Mouse (Mus musculus): ENCODE results near the gene Zfp784. TPM values are rescaled to one million over a fixed set of nuclear protein-coding genes. Genes with fewer than 3 reads are reported as not detected.

Gene Zfp784
- polyA plus RNA-seq (2014; fragmentation: Illumina TruSeq; extraction: RNeasy Lipid Tissue Mini Kit (QIAGEN cat#74804); ENCODE audit: low read depth, low replicate concordance): 8.3 TPM

DNA sequence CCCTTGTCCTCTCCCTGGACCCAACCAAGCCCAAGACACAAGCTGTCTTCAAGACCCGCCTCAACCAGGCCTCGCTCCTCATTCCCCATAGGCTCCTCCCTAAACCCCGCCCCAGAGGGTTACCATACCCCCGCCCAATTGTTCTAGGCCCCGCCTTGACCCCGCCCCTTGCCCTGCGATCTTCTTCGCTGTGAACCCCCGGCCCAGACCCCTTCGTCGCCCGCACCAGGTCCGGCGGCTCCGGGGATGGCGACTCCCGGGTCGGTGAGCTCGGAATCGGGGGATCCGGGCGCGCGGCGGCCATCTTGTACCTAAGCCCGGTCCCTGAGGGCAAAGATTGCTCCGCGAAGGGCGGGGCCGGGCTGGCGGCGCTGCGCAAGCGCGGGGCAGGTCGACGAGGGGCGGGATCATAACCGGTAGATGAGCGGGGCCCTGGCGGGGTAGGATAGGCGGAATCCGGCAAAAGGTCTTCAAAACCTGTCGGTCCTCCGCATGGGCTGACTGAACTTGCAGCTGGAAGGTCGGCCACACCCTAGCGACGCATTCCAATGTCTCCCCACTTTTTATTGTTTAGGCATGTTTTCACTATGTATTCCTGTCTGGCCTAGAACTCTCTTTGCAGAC, at the start of gene Zfp784:
TSS of gene Zfp784 (minus strand) at position 338 of the 624 bp plus-strand sequence.

DNA sequence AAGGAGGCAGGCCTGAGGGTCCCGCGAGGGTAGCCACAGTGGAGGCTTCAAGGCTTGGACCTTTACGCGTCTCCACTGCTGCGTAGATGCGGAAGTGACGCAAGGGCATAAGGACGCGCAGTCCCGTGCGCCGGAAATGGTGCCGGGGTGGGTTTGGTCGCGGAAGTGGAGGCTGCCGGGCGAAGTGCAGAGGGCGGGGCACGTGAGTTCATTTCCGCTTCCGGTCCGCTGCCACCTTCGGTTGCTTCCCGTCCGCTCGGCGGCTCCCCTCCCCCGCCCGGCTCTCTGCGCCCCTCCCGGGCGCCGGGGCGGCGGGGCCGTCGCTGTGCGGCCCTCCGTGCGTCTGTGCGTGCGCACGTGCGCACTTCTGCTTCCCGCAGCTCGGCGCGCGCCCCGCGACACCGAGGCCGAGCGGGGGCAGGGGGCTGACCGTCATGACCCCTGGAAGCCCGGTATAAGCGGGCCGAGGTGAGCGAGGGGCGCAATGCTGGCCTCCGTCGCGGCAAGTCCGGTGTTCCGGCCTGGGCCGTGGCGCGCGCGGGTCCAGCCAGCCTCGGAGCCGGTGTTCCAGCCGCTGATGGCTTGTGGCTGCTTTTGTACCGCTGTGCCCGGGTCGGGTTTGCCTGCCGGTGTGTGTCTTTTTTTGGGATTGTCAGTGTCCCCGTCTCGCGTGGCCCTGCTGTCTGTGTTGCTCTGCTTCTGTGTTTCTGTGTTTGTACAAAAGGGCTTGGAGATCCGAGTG, 41.9 kb upstream of the Zfp784 start, which contains the start of gene Epn1:
TSS of gene Epn1 (plus strand) at position 226 of the 742 bp plus-strand sequence.

GRCm38 (mm10) chr7:5061774-5062359, 23.6 kb upstream of the Zfp784 start, which contains the start of gene U2af2:
U2af2 (plus strand) TSS chr7:5062143.

DNA sequence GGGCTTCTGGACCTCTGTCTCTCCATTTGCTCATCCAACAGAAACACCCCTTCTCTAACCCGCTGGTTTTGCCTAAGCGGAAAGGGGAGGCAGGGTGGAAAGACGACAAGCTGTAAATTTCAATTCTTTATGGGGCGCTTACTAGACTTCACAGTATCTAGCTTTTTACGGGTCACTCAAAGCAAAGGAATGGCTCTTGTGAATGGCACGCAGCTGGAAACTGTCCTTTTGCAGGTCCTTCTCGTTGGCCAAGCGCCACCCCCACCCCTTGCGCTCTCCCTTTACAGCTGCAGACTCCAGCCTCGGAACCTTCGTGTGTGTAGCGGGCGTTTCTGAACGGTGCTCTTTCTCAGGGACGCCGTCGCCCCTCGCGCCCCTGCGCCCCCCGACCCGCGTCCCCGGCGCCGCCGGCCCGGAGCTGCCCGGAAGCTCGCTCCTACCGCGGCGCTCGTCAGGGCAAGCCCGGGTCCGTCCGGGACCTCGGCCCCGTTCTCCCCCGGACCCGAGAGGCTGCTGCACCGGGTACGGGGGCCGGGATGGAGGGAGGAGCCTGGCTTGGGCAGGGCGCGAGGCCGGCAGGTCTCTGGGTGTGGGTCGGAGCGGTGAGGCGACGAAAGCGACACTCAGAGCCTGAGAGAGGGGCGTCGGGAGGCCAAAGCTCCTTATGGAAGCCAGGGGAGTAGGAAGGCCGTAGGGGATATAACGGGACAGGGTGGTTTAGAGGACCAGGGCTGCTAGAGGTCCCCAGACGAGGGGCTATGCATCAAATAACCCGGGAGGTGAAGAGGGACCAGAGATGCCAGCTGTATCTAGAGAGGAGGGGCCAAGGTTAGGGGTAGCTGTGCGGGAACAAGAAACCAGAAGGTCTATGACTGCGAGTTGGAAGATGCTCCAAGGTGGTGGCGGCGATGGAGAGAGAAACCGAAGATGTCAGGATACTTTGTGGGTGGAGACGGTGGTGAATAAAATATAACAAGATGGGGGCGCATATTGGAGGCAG, 13.2 kb upstream of the Zfp784 start, which contains the start of gene Zfp580:
TSS of gene Zfp580 (plus strand) at position 346 of the 1,000 bp plus-strand sequence.

DNA sequence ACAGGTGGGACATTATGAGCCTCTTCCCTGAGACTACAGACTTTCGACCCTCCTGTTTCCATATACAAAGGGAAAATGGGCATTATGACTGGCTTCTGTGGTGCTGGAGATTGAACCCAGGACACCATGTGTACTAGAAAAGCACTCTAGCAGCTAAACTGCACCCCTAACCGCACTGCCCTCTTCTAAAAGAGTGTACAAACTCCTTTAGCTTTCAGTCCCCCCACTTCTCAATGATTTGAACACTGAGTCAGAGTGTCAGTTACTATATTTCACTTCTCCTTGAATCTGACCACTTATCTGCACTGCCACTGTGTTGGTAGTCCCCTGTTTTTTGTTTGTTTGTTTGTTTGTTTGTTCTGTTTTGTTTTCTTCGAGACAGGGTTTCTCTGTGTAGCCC, 4.4 kb downstream of the Zfp784 start, which contains the start of gene 4632433K11Rik:
TSS of gene 4632433K11Rik (plus strand) at position 301 of the 400 bp plus-strand sequence.

GRCm38 (mm10) chr7:5020000-5020681, 18.1 kb downstream of the Zfp784 start, which contains the start of the genes Zfp865 and Ccdc106:
Zfp865 (plus strand) TSS chr7:5020376.
Ccdc106 (plus strand) TSS chr7:5020553.

GRCm38 (mm10) chr7:5015118-5016001, 22.9 kb downstream of the Zfp784 start, which contains the start of gene Gm44973:
Gm44973 (plus strand) TSS chr7:5015496.

GRCm38 (mm10) chr7:5014251-5015117, 23.8 kb downstream of the Zfp784 start, which contains the start of the genes Zfp524 and Fiz1:
Zfp524 (plus strand) TSS chr7:5014415.
Fiz1 (minus strand) TSS chr7:5014697.

GRCm38 (mm10) chr7:4996003-4996895, 42.0 kb downstream of the Zfp784 start, which contains the start of gene Zfp579:
Zfp579 (minus strand) TSS chr7:4996158.

Other genes with a start within 250 kb of the Zfp784 start
- gene Tmem238, start 248.8 kb downstream of the Zfp784 start, polyA plus RNA-seq (2014; fragmentation: Illumina TruSeq; extraction: RNeasy Lipid Tissue Mini Kit (QIAGEN cat#74804); ENCODE audit: low read depth, low replicate concordance): 6.3 TPM
- 392 TPM for gene Rpl28, start 245.6 kb downstream of the Zfp784 start, polyA plus RNA-seq (2014; fragmentation: Illumina TruSeq; extraction: RNeasy Lipid Tissue Mini Kit (QIAGEN cat#74804); ENCODE audit: low read depth, low replicate concordance)
- gene Ube2s, start 225.9 kb downstream of the Zfp784 start, polyA plus RNA-seq (2014; fragmentation: Illumina TruSeq; extraction: RNeasy Lipid Tissue Mini Kit (QIAGEN cat#74804); ENCODE audit: low read depth, low replicate concordance): 101 TPM
- gene Shisa7, start 193.8 kb downstream of the Zfp784 start, polyA plus RNA-seq (2014; fragmentation: Illumina TruSeq; extraction: RNeasy Lipid Tissue Mini Kit (QIAGEN cat#74804); ENCODE audit: low read depth, low replicate concordance): not detected
- gene Isoc2b, start 168.2 kb downstream of the Zfp784 start, polyA plus RNA-seq (2014; fragmentation: Illumina TruSeq; extraction: RNeasy Lipid Tissue Mini Kit (QIAGEN cat#74804); ENCODE audit: low read depth, low replicate concordance): 13.4 TPM
- gene Isoc2a, start 161.3 kb downstream of the Zfp784 start, polyA plus RNA-seq (2014; fragmentation: Illumina TruSeq; extraction: RNeasy Lipid Tissue Mini Kit (QIAGEN cat#74804); ENCODE audit: low read depth, low replicate concordance): 45.8 TPM
- gene Gm36210, start 131.9 kb downstream of the Zfp784 start, polyA plus RNA-seq (2014; fragmentation: Illumina TruSeq; extraction: RNeasy Lipid Tissue Mini Kit (QIAGEN cat#74804); ENCODE audit: low read depth, low replicate concordance): not detected
- gene Zfp628, start 123.2 kb downstream of the Zfp784 start, polyA plus RNA-seq (2014; fragmentation: Illumina TruSeq; extraction: RNeasy Lipid Tissue Mini Kit (QIAGEN cat#74804); ENCODE audit: low read depth, low replicate concordance): 4.9 TPM
- gene Nat14, start 116.4 kb downstream of the Zfp784 start, polyA plus RNA-seq (2014; fragmentation: Illumina TruSeq; extraction: RNeasy Lipid Tissue Mini Kit (QIAGEN cat#74804); ENCODE audit: low read depth, low replicate concordance): 4.8 TPM
- gene Ssc5d, start 112.7 kb downstream of the Zfp784 start, polyA plus RNA-seq (2014; fragmentation: Illumina TruSeq; extraction: RNeasy Lipid Tissue Mini Kit (QIAGEN cat#74804); ENCODE audit: low read depth, low replicate concordance): 4.7 TPM
- gene Sbk2, start 74.0 kb downstream of the Zfp784 start, polyA plus RNA-seq (2014; fragmentation: Illumina TruSeq; extraction: RNeasy Lipid Tissue Mini Kit (QIAGEN cat#74804); ENCODE audit: low read depth, low replicate concordance): 56.6 TPM
- gene Sbk3, start 67.3 kb downstream of the Zfp784 start, polyA plus RNA-seq (2014; fragmentation: Illumina TruSeq; extraction: RNeasy Lipid Tissue Mini Kit (QIAGEN cat#74804); ENCODE audit: low read depth, low replicate concordance): 60.8 TPM
- gene Zfp579, start 42.3 kb downstream of the Zfp784 start, polyA plus RNA-seq (2014; fragmentation: Illumina TruSeq; extraction: RNeasy Lipid Tissue Mini Kit (QIAGEN cat#74804); ENCODE audit: low read depth, low replicate concordance): 25.1 TPM
- gene Zfp524, start 24.0 kb downstream of the Zfp784 start, polyA plus RNA-seq (2014; fragmentation: Illumina TruSeq; extraction: RNeasy Lipid Tissue Mini Kit (QIAGEN cat#74804); ENCODE audit: low read depth, low replicate concordance): 14.0 TPM
- gene Fiz1, start 23.7 kb downstream of the Zfp784 start, polyA plus RNA-seq (2014; fragmentation: Illumina TruSeq; extraction: RNeasy Lipid Tissue Mini Kit (QIAGEN cat#74804); ENCODE audit: low read depth, low replicate concordance): 17.3 TPM
- gene Gm44973, start 22.9 kb downstream of the Zfp784 start, polyA plus RNA-seq (2014; fragmentation: Illumina TruSeq; extraction: RNeasy Lipid Tissue Mini Kit (QIAGEN cat#74804); ENCODE audit: low read depth, low replicate concordance): not detected
- 11.4 TPM for gene Zfp865, start 18.1 kb downstream of the Zfp784 start, polyA plus RNA-seq (2014; fragmentation: Illumina TruSeq; extraction: RNeasy Lipid Tissue Mini Kit (QIAGEN cat#74804); ENCODE audit: low read depth, low replicate concordance)
- gene Ccdc106, start 17.9 kb downstream of the Zfp784 start, polyA plus RNA-seq (2014; fragmentation: Illumina TruSeq; extraction: RNeasy Lipid Tissue Mini Kit (QIAGEN cat#74804); ENCODE audit: low read depth, low replicate concordance): not detected
- not detected for gene 4632433K11Rik, start 4.3 kb downstream of the Zfp784 start, polyA plus RNA-seq (2014; fragmentation: Illumina TruSeq; extraction: RNeasy Lipid Tissue Mini Kit (QIAGEN cat#74804); ENCODE audit: low read depth, low replicate concordance)
- 3.2 TPM for gene Zfp580, start 13.1 kb upstream of the Zfp784 start, polyA plus RNA-seq (2014; fragmentation: Illumina TruSeq; extraction: RNeasy Lipid Tissue Mini Kit (QIAGEN cat#74804); ENCODE audit: low read depth, low replicate concordance)
- 85.2 TPM for gene U2af2, start 23.7 kb upstream of the Zfp784 start, polyA plus RNA-seq (2014; fragmentation: Illumina TruSeq; extraction: RNeasy Lipid Tissue Mini Kit (QIAGEN cat#74804); ENCODE audit: low read depth, low replicate concordance)
- gene Epn1, start 41.8 kb upstream of the Zfp784 start, polyA plus RNA-seq (2014; fragmentation: Illumina TruSeq; extraction: RNeasy Lipid Tissue Mini Kit (QIAGEN cat#74804); ENCODE audit: low read depth, low replicate concordance): 140 TPM
- gene Rfpl4, start 78.5 kb upstream of the Zfp784 start, polyA plus RNA-seq (2014; fragmentation: Illumina TruSeq; extraction: RNeasy Lipid Tissue Mini Kit (QIAGEN cat#74804); ENCODE audit: low read depth, low replicate concordance): not detected
- 7.9 TPM for gene Rasl2-9, start 87.5 kb upstream of the Zfp784 start, polyA plus RNA-seq (2014; fragmentation: Illumina TruSeq; extraction: RNeasy Lipid Tissue Mini Kit (QIAGEN cat#74804); ENCODE audit: low read depth, low replicate concordance)
- gene Vmn1r55, start 111.2 kb upstream of the Zfp784 start, polyA plus RNA-seq (2014; fragmentation: Illumina TruSeq; extraction: RNeasy Lipid Tissue Mini Kit (QIAGEN cat#74804); ENCODE audit: low read depth, low replicate concordance): not detected
- not detected for gene Vmn1r56, start 158.3 kb upstream of the Zfp784 start, polyA plus RNA-seq (2014; fragmentation: Illumina TruSeq; extraction: RNeasy Lipid Tissue Mini Kit (QIAGEN cat#74804); ENCODE audit: low read depth, low replicate concordance)
- not detected for gene Vmn1r57, start 180.0 kb upstream of the Zfp784 start, polyA plus RNA-seq (2014; fragmentation: Illumina TruSeq; extraction: RNeasy Lipid Tissue Mini Kit (QIAGEN cat#74804); ENCODE audit: low read depth, low replicate concordance)